Mouse (Mus musculus): ENCODE data around the gene Utp14b.

- TF ChIP-seq EP300 (IDR thresholded peaks at IDR 0.05; ENCODE audit: low read depth) = no peak
- no peak for TF ChIP-seq CTCF (IDR thresholded peaks at IDR 0.05; ENCODE audit: low read depth)
These were observed 1.5 kb downstream of the Utp14b start for GRCm38 (mm10) chr1:78659270-78659823.
